Mouse (Mus musculus) thymus, adult 2 months (tissue): ENCODE data around the gene Galntl5.

Experiments used
- CTCF ChIP-seq: fragments of 200-500 bp; IDR thresholded peaks from 2 replicates; pipeline ENCODE4 v1.5.1; 2012; ENCODE audit warnings: mild to moderate bottlenecking, control low read depth, low read length, moderate library complexity, borderline replicate concordance; ENCODE audit not compliant: control insufficient read depth, poor library complexity, insufficient read depth; ENCODE audit errors: extremely low read depth
- POLR2A ChIP-seq: fragments of 200-500 bp; IDR thresholded peaks from 2 replicates; pipeline ENCODE4 v1.6.1; 2012; ENCODE audit warnings: mild to moderate bottlenecking, low read length, control low read depth, moderate library complexity; ENCODE audit not compliant: control insufficient read depth, poor library complexity, insufficient read depth; ENCODE audit errors: extremely low read depth

DNA sequence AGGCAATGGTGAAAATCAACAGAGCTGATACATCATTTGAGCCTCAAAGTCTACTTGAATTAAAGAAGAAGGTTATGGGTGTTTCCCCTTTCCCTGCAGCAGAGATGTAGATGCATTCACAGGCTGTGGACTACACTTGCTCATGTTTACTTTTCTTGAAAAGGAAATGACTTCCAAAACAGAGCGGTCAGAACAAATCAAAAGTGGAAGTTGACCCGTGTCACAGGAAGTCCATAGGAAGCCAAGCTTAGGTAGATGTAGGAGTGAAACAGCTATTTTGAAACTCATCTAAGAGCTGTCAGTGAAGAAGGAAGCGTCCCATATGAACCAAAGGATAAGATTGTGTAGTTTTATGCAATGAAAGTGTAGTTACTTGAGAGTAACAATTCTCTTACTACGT lies 14.6 kb upstream of the Galntl5 start:
- TF ChIP-seq POLR2A (no peak), CTCF (no peak)
